Comparison of ENCODE assay signal across 9 mouse cellular contexts in the genomic region with DNA sequence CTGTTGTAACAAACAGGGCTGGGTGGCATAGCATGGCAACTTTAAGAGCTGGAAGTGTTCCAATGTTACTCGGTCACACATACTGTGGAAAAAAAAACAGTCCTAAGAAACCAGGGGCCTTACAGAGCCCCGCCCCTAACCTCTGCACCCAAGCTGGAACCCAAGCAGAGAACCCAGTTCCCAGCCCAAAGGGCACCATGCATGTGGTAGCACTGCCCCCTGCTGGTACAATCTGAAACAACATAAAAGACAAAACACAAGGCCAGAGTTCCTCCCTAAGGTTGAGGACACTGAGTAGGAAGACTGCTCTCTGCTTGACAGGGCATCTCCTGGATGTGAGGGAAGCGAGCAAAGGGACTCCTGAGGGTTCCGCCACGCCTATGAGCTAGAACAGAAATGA. TPM values are rescaled to one million over a fixed set of nuclear protein-coding genes. Genes with fewer than 3 reads are reported as not detected.
DNase-seq lines count a peak whose midpoint lies in the region; ATAC-seq and TF ChIP-seq lines count a peak whose summit lies in the region.
"Had no signal": no experiment of that assay in that cellular context is flagged by ENCODE, and none has a peak within 500 bp of the region (broad histone marks: within the 10 kb centered on the region; RNA-seq: fewer than 3 reads in every experiment).

No protein-coding gene starts in this region.

- no peak overlapping the region for H3K9ac ChIP-seq in liver, adult 2 months (ENCODE audit: low read depth, low read length)

- 11% methylated on average over 5 of the region's 5 CpGs for WGBS in liver, adult 2 months

- H3K36me3 ChIP-seq in liver, adult 2 months (ENCODE audit: control insufficient read depth, insufficient read depth, low read length) = no peaks in the 10 kb centered on the region

- no peak for TF ChIP-seq POLR2A in liver, adult 2 months (IDR thresholded peaks at IDR 0.05; ENCODE audit: extremely low read depth, insufficient read depth, low read length)

- no peak overlapping the region for H3K4me3 ChIP-seq in liver, adult 2 months (ENCODE audit: insufficient read depth, low read depth, low read length)

- DNase-seq in gastrocnemius, adult 18-20 months (ENCODE audit: low spot score) = peak; percentile 62
- no peak for DNase-seq in gastrocnemius, postnatal 36 days
- DNase-seq in B cell, adult 2 months = peak; percentile 48 to 50
- peak; percentile 16 for DNase-seq in brain, embryonic 18.5 days (ENCODE audit: low read depth, low spot score)
- DNase-seq in kidney, adult 9 months = peak; percentile 66
- DNase-seq in liver, adult 2 months (ENCODE audit: extremely low read depth, low read depth, low spot score) = peak; percentile 38
- peak; percentile 33 for DNase-seq in right cerebral cortex, postnatal 25 days

- ATAC-seq in erythroid progenitor cell, adult 5-6 weeks (replicated peaks; ENCODE audit: low FRiP score, poor library complexity, severe bottlenecking) = peak; percentile 50; the same call in 1 of the 2 replicates
- ATAC-seq: Patski had no signal

- TF ChIP-seq CTCF in liver, adult 2 months (IDR thresholded peaks at IDR 0.05; ENCODE audit: low read depth, low read length) = peak; percentile 86

- intact Hi-C loops in gastrocnemius, postnatal 36 days (cut with DNase I) = loop anchor here (2.0 kb wide), 1 partner anchor 148 kb away; no protein-coding TSS in a partner anchor

- no peaks in the 10 kb centered on the region for H3K27me3 ChIP-seq in liver, adult 2 months (ENCODE audit: control insufficient read depth, insufficient read depth, low read length)

- H3K27ac ChIP-seq in liver, adult 2 months (replicated peaks; ENCODE audit: insufficient read depth, low read depth, low read length) = no peak overlapping the region

- no peaks in the 10 kb centered on the region for H3K79me2 ChIP-seq in liver, adult 2 months (ENCODE audit: control insufficient read depth, insufficient read depth, low read length)

- no peaks in the 10 kb centered on the region for H3K4me1 ChIP-seq in liver, adult 2 months (ENCODE audit: control insufficient read depth, insufficient read depth, low read length)

RNA-seq across cellular contexts. Expression of a gene that starts 14.9 kb away (rescaled TPM):
- under 1 TPM in 1 of 2 experiments, not detected in 1; 0.12 TPM for total RNA-seq in gastrocnemius, adult 18-20 months (2021)
- total RNA-seq in gastrocnemius, postnatal 36 days (2021) = 1 to 10 TPM in 1 of 2 experiments, under 1 TPM in 1; 0.92 to 1.4 TPM
- total RNA-seq in erythroid progenitor cell, adult 5-6 weeks (2015; ENCODE audit: low replicate concordance) = not detected in 2 replicates
- not detected in 2 replicates for total RNA-seq in erythroid progenitor cell, adult 5-6 weeks (2017; ENCODE audit: low replicate concordance)
- total RNA-seq in liver, adult 2 months (2014; rRNA removed) = 0.54 and 0.55 TPM in 2 replicates
- 1.2 and 1.6 TPM in 2 replicates for polyA plus RNA-seq in liver, adult 2 months (2012; rRNA removed)

Comparison
In these comparisons a context has a peak if more than half of its experiments do, and no peak if none do; other contexts are left out.
1. DNase-seq: peak in gastrocnemius, adult 18-20 months (single experiment), B cell, adult 2 months (2 of 2), brain, embryonic 18.5 days (single experiment), kidney, adult 9 months (single experiment), liver, adult 2 months (single experiment) and right cerebral cortex, postnatal 25 days (single experiment); none in gastrocnemius, postnatal 36 days (0 of 2).